Comparison of ENCODE assay signal across 11 mouse cellular contexts in the genomic region with DNA sequence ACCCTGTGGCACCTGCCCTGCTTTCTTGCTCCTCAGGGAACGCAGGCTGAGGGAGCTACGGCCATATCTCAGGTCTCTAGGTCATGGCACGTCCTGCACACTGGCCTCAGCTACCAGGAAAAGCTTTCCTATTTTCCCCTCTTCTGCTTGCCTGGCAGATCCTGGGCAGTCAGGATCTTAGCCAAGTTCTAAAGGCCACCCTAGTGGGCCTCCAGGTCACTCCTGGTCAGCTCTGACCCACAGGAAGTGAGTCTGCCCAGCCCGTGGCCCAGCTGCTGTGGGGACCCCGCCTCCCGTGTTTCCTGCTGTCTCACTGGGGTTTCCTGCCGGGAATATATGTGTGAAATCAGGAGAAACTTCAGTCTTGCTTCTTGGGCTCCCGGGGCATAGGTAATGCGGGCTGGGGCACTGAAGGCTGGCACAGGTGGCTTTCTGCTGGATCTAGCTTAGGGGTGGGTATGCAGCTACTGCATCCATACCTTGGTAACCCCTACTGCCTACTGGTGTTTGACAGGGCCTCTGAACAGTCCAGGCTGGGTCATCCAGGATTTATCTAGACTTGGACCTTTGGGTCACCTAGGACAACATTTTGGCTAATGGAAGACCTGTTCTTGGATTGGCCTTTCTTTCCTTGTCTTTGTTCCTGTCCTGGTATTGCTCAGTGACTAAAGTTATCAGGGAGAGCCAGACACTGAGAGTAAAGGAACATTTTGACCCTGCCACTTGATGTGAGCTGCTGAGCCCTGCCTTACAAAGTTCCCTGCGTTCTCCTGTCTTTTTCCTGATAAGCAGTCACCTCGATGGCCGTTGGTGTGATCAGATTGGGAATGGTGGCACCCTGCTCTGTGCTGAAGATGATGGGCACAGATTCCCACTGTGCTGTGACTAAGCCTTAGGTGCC. TPM values are rescaled to one million over a fixed set of nuclear protein-coding genes. Genes with fewer than 3 reads are reported as not detected.
DNase-seq lines count a peak whose midpoint lies in the region; ATAC-seq and TF ChIP-seq lines count a peak whose summit lies in the region.
"Had no signal": no experiment of that assay in that cellular context is flagged by ENCODE, and none has a peak within 500 bp of the region (broad histone marks: within the 10 kb centered on the region; RNA-seq: fewer than 3 reads in every experiment).

No protein-coding gene starts in this region.

- TF ChIP-seq CTCF in lung, embryonic 14.5 days (IDR thresholded peaks at IDR 0.05; ENCODE audit: low read depth), result no peak
- no peak for TF ChIP-seq CTCF in left cerebral cortex, adult 2 months (IDR thresholded peaks at IDR 0.05)

- peaks cover 40% of the 10 kb centered on the region for H3K4me1 ChIP-seq in kidney, embryonic 14.5 days (ENCODE audit: control insufficient read depth, insufficient read depth, low read length)
- peaks cover 13% of the 10 kb centered on the region; the same call in 1 of the 2 replicates for H3K4me1 ChIP-seq in lung, embryonic 14.5 days (ENCODE audit: insufficient read depth)
- H3K4me1 ChIP-seq in forebrain, embryonic 15.5 days, result peaks cover 21% of the 10 kb centered on the region

- DNase-seq in adrenal gland, postnatal 14 days, result peak; percentile 74
- DNase-seq in heart, adult 9 months (ENCODE audit: low spot score in 2 of 2), result peak; percentile 76 to 83
- DNase-seq in lung, embryonic 14.5 days, result peak; percentile 35
- DNase-seq in urinary bladder, postnatal 4 days (ENCODE audit: low spot score in 2 of 2), result no peak
- no peak for DNase-seq in left cerebral cortex, adult 2 months (ENCODE audit: extremely low spot score in 1 of 2, low spot score in 2 of 2)
- no peak for DNase-seq in thymus, postnatal 0 days (ENCODE audit: low spot score)
- DNase-seq: midbrain, embryonic 14.5 days had no signal

- H3K4me3 ChIP-seq in kidney, embryonic 14.5 days (ENCODE audit: low read length), result no peak overlapping the region
- H3K4me3 ChIP-seq in lung, embryonic 14.5 days (ENCODE audit: low read depth, low read length), result no peak overlapping the region
- no peak overlapping the region for H3K4me3 ChIP-seq in left cerebral cortex, adult 2 months
- H3K4me3 ChIP-seq in forebrain, embryonic 15.5 days, result no peak overlapping the region
- H3K4me3 ChIP-seq: hindbrain, embryonic 13.5 days had no signal

- H3K9me3 ChIP-seq in kidney, embryonic 14.5 days (ENCODE audit: control insufficient read depth, low read length), result no peaks in the 10 kb centered on the region
- H3K9me3 ChIP-seq in lung, embryonic 14.5 days (ENCODE audit: low read depth, low read length), result no peaks in the 10 kb centered on the region
- no peaks in the 10 kb centered on the region for H3K9me3 ChIP-seq in forebrain, embryonic 15.5 days
- H3K9me3 ChIP-seq: hindbrain, embryonic 13.5 days had no signal

- intact Hi-C loops in left cerebral cortex, adult 2 months (cut with DNase I), result no loop called here

- no peak for ATAC-seq in kidney, embryonic 14.5 days (ENCODE audit: low FRiP score, low TSS enrichment)
- no peak for ATAC-seq in lung, embryonic 14.5 days (ENCODE audit: insufficient read depth)
- ATAC-seq in forebrain, embryonic 15.5 days (replicated peaks), result no peak

- H3K27ac ChIP-seq in kidney, embryonic 14.5 days (ENCODE audit: low read depth, low read length), result no peak overlapping the region
- no peak overlapping the region for H3K27ac ChIP-seq in lung, embryonic 14.5 days (ENCODE audit: low read depth)
- no peak overlapping the region for H3K27ac ChIP-seq in left cerebral cortex, adult 2 months
- H3K27ac ChIP-seq in forebrain, embryonic 15.5 days (replicated peaks), result no peak overlapping the region
- H3K27ac ChIP-seq: hindbrain, embryonic 13.5 days had no signal

- H3K9ac ChIP-seq in kidney, embryonic 14.5 days (ENCODE audit: low read depth, low read length), result peak overlapping the region; percentile 18; the same call in 1 of the 2 replicates
- no peak overlapping the region for H3K9ac ChIP-seq in lung, embryonic 14.5 days
- no peak overlapping the region for H3K9ac ChIP-seq in forebrain, embryonic 15.5 days (replicated peaks)
- H3K9ac ChIP-seq: hindbrain, embryonic 13.5 days had no signal

- H3K36me3 ChIP-seq in kidney, embryonic 14.5 days (ENCODE audit: control insufficient read depth, insufficient read depth, low read length), result peaks cover 4% of the 10 kb centered on the region; the same call in 1 of the 2 replicates
- no peaks in the 10 kb centered on the region for H3K36me3 ChIP-seq in lung, embryonic 14.5 days (ENCODE audit: insufficient read depth)
- no peaks in the 10 kb centered on the region for H3K36me3 ChIP-seq in forebrain, embryonic 15.5 days
- H3K36me3 ChIP-seq: hindbrain, embryonic 13.5 days had no signal

- no peaks in the 10 kb centered on the region for H3K27me3 ChIP-seq in kidney, embryonic 14.5 days (ENCODE audit: control insufficient read depth, insufficient read depth, low read length)
- no peaks in the 10 kb centered on the region for H3K27me3 ChIP-seq in lung, embryonic 14.5 days (ENCODE audit: insufficient read depth, low read length)
- H3K27me3 ChIP-seq in forebrain, embryonic 15.5 days, result no peaks in the 10 kb centered on the region

- H3K4me2 ChIP-seq in kidney, embryonic 14.5 days (replicated peaks; ENCODE audit: low read depth, low read length), result no peak overlapping the region
- 0 out of 2 replicates have a peak overlapping the region, but pooled peaks have one; percentile 2 for H3K4me2 ChIP-seq in lung, embryonic 14.5 days
- H3K4me2 ChIP-seq in forebrain, embryonic 15.5 days (replicated peaks), result no peak overlapping the region
- H3K4me2 ChIP-seq: hindbrain, embryonic 13.5 days had no signal

- 64% methylated on average over 12 of the region's 12 CpGs for WGBS in kidney, embryonic 14.5 days
- WGBS in lung, embryonic 14.5 days, result 51% methylated on average over 12 of the region's 12 CpGs
- WGBS in forebrain, embryonic 15.5 days, result 87% methylated on average over 12 of the region's 12 CpGs

RNA-seq across cellular contexts. Expression of a gene that starts 2.9 kb away (rescaled TPM):
- total RNA-seq in adrenal gland, postnatal 14 days (2021), result 69.8 and 83.7 TPM in 2 replicates
- polyA plus RNA-seq in kidney, embryonic 14.5 days (2014; fragmentation: Nextera tagmentation; extraction: Ambion mirVana), result 43.8 and 54.2 TPM in 2 replicates
- 39.4 and 44.2 TPM in 2 replicates for polyA plus RNA-seq in lung, embryonic 14.5 days (2014; fragmentation: Nextera tagmentation; extraction: Ambion mirVana)
- 10 to 100 TPM; 17.8 to 19.7 TPM for total RNA-seq in left cerebral cortex, adult 2 months (2021)
- polyA plus RNA-seq in forebrain, embryonic 15.5 days (2015; fragmentation: Nextera tagmentation; extraction: Ambion mirVana), result 21.1 and 22.0 TPM in 2 replicates
- 29.5 and 32.8 TPM in 2 replicates for polyA plus RNA-seq in thymus, postnatal 0 days (2015; fragmentation: Nextera tagmentation; extraction: Ambion mirVana)

RNA-seq across cellular contexts. Expression of a gene that starts 25.6 kb away (rescaled TPM):
- 60.3 and 60.6 TPM in 2 replicates for total RNA-seq in adrenal gland, postnatal 14 days (2021)
- polyA plus RNA-seq in kidney, embryonic 14.5 days (2014; fragmentation: Nextera tagmentation; extraction: Ambion mirVana), result 33.3 and 39.9 TPM in 2 replicates
- polyA plus RNA-seq in lung, embryonic 14.5 days (2014; fragmentation: Nextera tagmentation; extraction: Ambion mirVana), result 46.8 and 47.9 TPM in 2 replicates
- total RNA-seq in left cerebral cortex, adult 2 months (2021), result 10 to 100 TPM; 10.8 to 11.4 TPM
- polyA plus RNA-seq in forebrain, embryonic 15.5 days (2015; fragmentation: Nextera tagmentation; extraction: Ambion mirVana), result 21.1 and 23.1 TPM in 2 replicates
- polyA plus RNA-seq in thymus, postnatal 0 days (2015; fragmentation: Nextera tagmentation; extraction: Ambion mirVana), result 44.8 and 45.7 TPM in 2 replicates

RNA-seq across cellular contexts. Expression of a gene that starts 42.4 kb away (rescaled TPM):
- total RNA-seq in adrenal gland, postnatal 14 days (2021), result 2.6 and 3.3 TPM in 2 replicates
- polyA plus RNA-seq in kidney, embryonic 14.5 days (2014; fragmentation: Nextera tagmentation; extraction: Ambion mirVana), result 1.7 and 2.1 TPM in 2 replicates
- polyA plus RNA-seq in lung, embryonic 14.5 days (2014; fragmentation: Nextera tagmentation; extraction: Ambion mirVana), result 1.5 and 1.8 TPM in 2 replicates
- 100 to 1,000 TPM; 129 to 145 TPM for total RNA-seq in left cerebral cortex, adult 2 months (2021)
- 21.6 and 21.9 TPM in 2 replicates for polyA plus RNA-seq in forebrain, embryonic 15.5 days (2015; fragmentation: Nextera tagmentation; extraction: Ambion mirVana)
- polyA plus RNA-seq in thymus, postnatal 0 days (2015; fragmentation: Nextera tagmentation; extraction: Ambion mirVana), result 0.32 and 0.55 TPM in 2 replicates
- total RNA-seq: common myeloid progenitor, adult 5-6 weeks had no signal

RNA-seq across cellular contexts. Expression of a gene that starts 58.3 kb away (rescaled TPM):
- total RNA-seq in adrenal gland, postnatal 14 days (2021), result 0.70 and 3.6 TPM in 2 replicates
- polyA plus RNA-seq in kidney, embryonic 14.5 days (2014; fragmentation: Nextera tagmentation; extraction: Ambion mirVana), result 8.5 and 12.6 TPM in 2 replicates
- polyA plus RNA-seq in lung, embryonic 14.5 days (2014; fragmentation: Nextera tagmentation; extraction: Ambion mirVana), result 1.7 and 3.3 TPM in 2 replicates
- 1 to 10 TPM; 1.8 to 2.2 TPM for total RNA-seq in left cerebral cortex, adult 2 months (2021)
- polyA plus RNA-seq in forebrain, embryonic 15.5 days (2015; fragmentation: Nextera tagmentation; extraction: Ambion mirVana), result 0.68 and 0.98 TPM in 2 replicates
- 11.3 and 14.1 TPM in 2 replicates for polyA plus RNA-seq in thymus, postnatal 0 days (2015; fragmentation: Nextera tagmentation; extraction: Ambion mirVana)

Comparison
In these comparisons a context has a peak if more than half of its experiments do, and no peak if none do; other contexts are left out.
1. DNase-seq: peak in adrenal gland, postnatal 14 days (single experiment), heart, adult 9 months (2 of 2) and lung, embryonic 14.5 days (single experiment); none in urinary bladder, postnatal 4 days (0 of 2), left cerebral cortex, adult 2 months (0 of 2) and thymus, postnatal 0 days (single experiment).